Mouse (Mus musculus) olfactory bulb, adult 2 months (tissue): ENCODE data around the gene Diras1.

Experiments used
- CTCF ChIP-seq: fragments of 200-500 bp; IDR thresholded peaks from 2 replicates; pipeline ENCODE4 v1.5.1; 2012; ENCODE audit warnings: low read depth, mild to moderate bottlenecking, low read length, moderate library complexity; ENCODE audit not compliant: insufficient read depth
- POLR2A ChIP-seq: fragments of 200-500 bp; IDR thresholded peaks from 2 replicates; pipeline ENCODE4 v1.6.1; 2012; ENCODE audit warnings: mild to moderate bottlenecking, low read depth, low read length, moderate library complexity; ENCODE audit not compliant: insufficient read depth

DNA sequence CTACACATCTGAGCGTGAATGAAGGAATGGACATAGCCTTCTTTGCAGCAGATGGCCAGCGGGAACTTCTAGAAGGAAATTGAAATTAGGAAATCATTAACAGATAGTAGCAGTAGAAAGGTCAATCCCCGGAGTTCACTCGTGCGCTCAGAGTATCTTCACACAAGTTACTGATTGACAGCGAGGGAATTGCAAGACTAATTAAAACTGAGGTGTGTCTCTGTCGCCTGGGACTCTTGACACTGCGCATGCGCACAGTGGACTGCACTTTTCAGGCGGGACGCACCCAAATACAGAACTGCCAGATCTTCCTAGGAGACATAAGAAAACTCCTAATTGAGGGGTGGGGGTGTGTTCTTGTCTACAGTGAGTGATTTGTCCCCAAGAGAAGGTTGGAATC is 50.0 kb downstream of the Diras1 start:
- no peak for TF ChIP-seq CTCF
- TF ChIP-seq POLR2A: no peak
